Mouse (Mus musculus): ENCODE data around the gene 2310034G01Rik. TPM values are rescaled to one million over a fixed set of nuclear protein-coding genes. Genes with fewer than 3 reads are reported as not detected.

Gene 2310034G01Rik
- polyA plus RNA-seq, 1 experiment from 2014 or later: 0.17 TPM

- Histone ChIP-seq H3K36me3 (ENCODE audit: inconsistent target) (peaks cover 13% of the 10 kb centered on the region; the same call in 1 of the 2 replicates), H3K27ac (peak within 1 kb of the TSS; percentile 66), H3K79me2 (ENCODE audit: inconsistent target) (no peaks in the 10 kb centered on the region), H3K4me3 (ENCODE audit: inconsistent target) (peak within 1 kb of the TSS; percentile 63)
- WGBS (ENCODE audit: missing documents): under 1% methylated on average over 78 of the region's 81 CpGs
Measured at GRCm38 (mm10) chr19:46328081-46329030, 21.7 kb downstream of the 2310034G01Rik start, which contains the start of gene Fbxl15. TSS of gene Fbxl15 (plus strand) at chr19:46328184.

- 39% methylated on average over 14 of the region's 14 CpGs for WGBS (ENCODE audit: missing documents)
- peak overlapping the region; percentile 66 for H3K27ac ChIP-seq
Measured at GRCm38 (mm10) chr19:46327531-46328064, 22.5 kb downstream of the 2310034G01Rik start.

GRCm38 (mm10) chr19:46326756-46327305 is 23.3 kb downstream of the 2310034G01Rik start, which contains the start of gene Psd:
TSS of gene Psd (minus strand) at chr19:46327156.
- WGBS (ENCODE audit: missing documents): 1% methylated on average over 35 of the region's 35 CpGs
- Histone ChIP-seq H3K4me3 (ENCODE audit: inconsistent target) (peak within 1 kb of the TSS; percentile 63), H3K79me2 (ENCODE audit: inconsistent target) (no peaks in the 10 kb centered on the region), H3K27ac (peak within 1 kb of the TSS; percentile 66), H3K36me3 (ENCODE audit: inconsistent target) (peaks cover 12% of the 10 kb centered on the region; the same call in 1 of the 2 replicates)

More at GRCm38 (mm10) chr19:46327531-46328064, 22.5 kb downstream of the 2310034G01Rik start:
- Histone ChIP-seq H3K79me2 (ENCODE audit: inconsistent target) (no peaks in the 10 kb centered on the region), H3K36me3 (ENCODE audit: inconsistent target) (peaks cover 13% of the 10 kb centered on the region; the same call in 1 of the 2 replicates), H3K4me3 (ENCODE audit: inconsistent target) (peak overlapping the region; percentile 63)

GRCm38 (mm10) chr19:46326019-46326755 is 23.9 kb downstream of the 2310034G01Rik start:
- Histone ChIP-seq H3K27ac (no peak overlapping the region), H3K4me3 (ENCODE audit: inconsistent target) (no peak overlapping the region), H3K36me3 (ENCODE audit: inconsistent target) (peaks cover 5% of the 10 kb centered on the region; the same call in 1 of the 2 replicates), H3K79me2 (ENCODE audit: inconsistent target) (no peaks in the 10 kb centered on the region)
- WGBS (ENCODE audit: missing documents): 20% methylated on average over 29 of the region's 29 CpGs

GRCm38 (mm10) chr19:46324918-46325317 is 25.2 kb downstream of the 2310034G01Rik start:
- Histone ChIP-seq H3K36me3 (ENCODE audit: inconsistent target) (no peaks in the 10 kb centered on the region), H3K79me2 (ENCODE audit: inconsistent target) (no peaks in the 10 kb centered on the region), H3K4me3 (ENCODE audit: inconsistent target) (no peak overlapping the region), H3K27ac (no peak overlapping the region)
- WGBS (ENCODE audit: missing documents): 62% methylated on average over 5 of the region's 5 CpGs

GRCm38 (mm10) chr19:46324366-46324765 is 25.7 kb downstream of the 2310034G01Rik start:
- no peak overlapping the region for H3K27ac ChIP-seq
- H3K4me3 ChIP-seq (ENCODE audit: inconsistent target): no peak overlapping the region
- H3K79me2 ChIP-seq (ENCODE audit: inconsistent target): no peaks in the 10 kb centered on the region
- WGBS (ENCODE audit: missing documents): 82% methylated on average over 11 of the region's 11 CpGs
- no peaks in the 10 kb centered on the region for H3K36me3 ChIP-seq (ENCODE audit: inconsistent target)

- Histone ChIP-seq H3K27ac (no peak overlapping the region), H3K36me3 (ENCODE audit: inconsistent target) (no peaks in the 10 kb centered on the region), H3K4me3 (ENCODE audit: inconsistent target) (no peak overlapping the region), H3K79me2 (ENCODE audit: inconsistent target) (no peaks in the 10 kb centered on the region)
- 84% methylated on average over 5 of the region's 5 CpGs for WGBS (ENCODE audit: missing documents)
Measured at GRCm38 (mm10) chr19:46323716-46324115, 26.4 kb downstream of the 2310034G01Rik start.

- no peak overlapping the region for H3K4me3 ChIP-seq (ENCODE audit: inconsistent target)
- no peak overlapping the region for H3K27ac ChIP-seq
- no peaks in the 10 kb centered on the region for H3K79me2 ChIP-seq (ENCODE audit: inconsistent target)
- 78% methylated on average over 11 of the region's 13 CpGs for WGBS (ENCODE audit: missing documents)
- no peaks in the 10 kb centered on the region for H3K36me3 ChIP-seq (ENCODE audit: inconsistent target)
Measured at GRCm38 (mm10) chr19:46322996-46323572, 27.0 kb downstream of the 2310034G01Rik start.

- H3K27ac ChIP-seq: no peak overlapping the region
- H3K36me3 ChIP-seq (ENCODE audit: inconsistent target): no peaks in the 10 kb centered on the region
- H3K79me2 ChIP-seq (ENCODE audit: inconsistent target): no peaks in the 10 kb centered on the region
- no peak overlapping the region for H3K4me3 ChIP-seq (ENCODE audit: inconsistent target)
- 88% methylated on average over 10 of the region's 11 CpGs for WGBS (ENCODE audit: missing documents)
Measured at GRCm38 (mm10) chr19:46322144-46322995, 27.7 kb downstream of the 2310034G01Rik start.

GRCm38 (mm10) chr19:46321101-46321943 is 28.8 kb downstream of the 2310034G01Rik start:
- 34% methylated on average over 6 of the region's 6 CpGs for WGBS (ENCODE audit: missing documents)
- no peak overlapping the region for H3K27ac ChIP-seq
- H3K36me3 ChIP-seq (ENCODE audit: inconsistent target): no peaks in the 10 kb centered on the region
- no peak overlapping the region for H3K4me3 ChIP-seq (ENCODE audit: inconsistent target)
- H3K79me2 ChIP-seq (ENCODE audit: inconsistent target): no peaks in the 10 kb centered on the region

GRCm38 (mm10) chr19:46320076-46320785 is 29.9 kb downstream of the 2310034G01Rik start:
- no peaks in the 10 kb centered on the region for H3K36me3 ChIP-seq (ENCODE audit: inconsistent target)
- H3K27ac ChIP-seq: no peak overlapping the region
- no peak overlapping the region for H3K4me3 ChIP-seq (ENCODE audit: inconsistent target)
- H3K79me2 ChIP-seq (ENCODE audit: inconsistent target): no peaks in the 10 kb centered on the region
- WGBS (ENCODE audit: missing documents): 80% methylated on average over 8 of the region's 8 CpGs
